Mouse (Mus musculus): Measurements from ENCODE around the gene Tent4b. TPM values are rescaled to one million over a fixed set of nuclear protein-coding genes. Genes with fewer than 3 reads are reported as not detected.

The Tent4b gene
- polyA plus RNA-seq (2012; rRNA removed): 16.6 and 18.0 TPM in 2 replicates

DNA sequence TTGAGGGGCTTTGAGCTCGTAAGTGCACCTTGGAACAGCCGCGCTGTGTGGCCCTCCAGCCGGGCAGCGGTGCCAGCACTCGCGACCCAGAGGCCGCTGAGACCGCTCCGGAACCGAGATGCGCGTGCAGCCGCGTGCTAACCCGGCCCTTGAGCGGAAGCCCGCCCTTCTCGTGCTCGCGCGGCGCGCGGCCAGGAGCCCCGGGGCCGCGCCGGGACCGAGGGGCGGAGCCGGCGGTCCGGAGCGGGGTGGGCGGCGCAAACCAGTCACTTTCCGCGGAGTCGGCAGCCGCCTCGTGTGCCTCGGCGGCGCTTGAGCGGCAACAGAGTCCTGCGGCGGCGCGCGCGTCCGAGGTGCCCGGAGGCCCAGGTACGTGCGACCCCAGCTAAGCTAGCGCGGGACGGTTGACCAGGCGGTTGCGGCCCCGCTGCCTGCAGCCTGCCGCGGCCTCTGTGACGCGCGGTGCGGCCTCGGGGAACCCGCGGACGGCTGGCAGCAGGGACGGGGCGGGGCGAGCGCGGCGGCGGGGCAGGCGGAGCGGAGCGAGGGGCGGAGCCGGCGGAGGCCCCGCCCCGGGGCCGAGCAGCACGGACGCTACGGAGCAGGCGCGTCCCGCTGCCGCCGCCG lies at the start of gene Tent4b:
Gene Tent4b (plus strand): TSS at position 269 of the 627 bp plus-strand sequence.

GRCm38 (mm10) chr8:88272231-88273050 lies 73.4 kb downstream of the Tent4b start, which contains the start of gene Adcy7:
Gene Adcy7, plus strand, starts transcription at chr8:88272403.

Other genes starting within 250 kb of the Tent4b start
- gene Zfp423, start 239.6 kb upstream of the Tent4b start, polyA plus RNA-seq (2012; rRNA removed): 3.8 and 4.7 TPM in 2 replicates
- gene Cnep1r1, start 80.4 kb upstream of the Tent4b start, polyA plus RNA-seq (2012; rRNA removed): 6.0 and 8.6 TPM in 2 replicates
- 7.6 and 8.3 TPM in 2 replicates for gene Heatr3, start 61.4 kb upstream of the Tent4b start, polyA plus RNA-seq (2012; rRNA removed)
- 10.4 and 12.0 TPM in 2 replicates for gene Adcy7, start 73.2 kb downstream of the Tent4b start, polyA plus RNA-seq (2012; rRNA removed)
- 6.8 and 11.2 TPM in 2 replicates for gene Brd7, start 163.0 kb downstream of the Tent4b start, polyA plus RNA-seq (2012; rRNA removed)